Mouse (Mus musculus): ENCODE measurements at regions not wholly inside any gene's neighbourhood (a gene's known extent, or its start where the extent isn't known, plus 50 kb on each side); places are given as distances from the start of the nearest gene placed in this dataset.

DNA sequence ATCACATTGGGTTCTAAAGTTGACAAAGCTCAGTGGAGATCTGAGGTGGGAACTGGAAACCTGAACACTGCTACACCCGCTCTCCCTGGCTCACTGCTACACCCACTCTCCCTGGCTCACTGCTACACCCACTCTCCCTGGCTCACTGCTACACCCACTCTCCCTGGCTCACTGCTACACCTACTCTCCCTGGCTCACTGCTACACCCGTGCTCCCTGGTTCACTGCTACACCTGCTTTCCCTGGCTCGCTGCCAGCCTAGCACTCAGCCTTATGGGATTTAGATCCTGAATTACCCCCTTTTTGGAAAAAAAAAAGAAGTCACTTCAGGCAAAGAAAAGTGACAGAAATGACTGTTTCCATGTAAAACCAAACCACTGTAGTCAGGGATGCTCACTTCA, 75.2 kb upstream of the Serbp1 start:
- TF ChIP-seq CTCF (IDR thresholded peaks at IDR 0.05; ENCODE audit: borderline replicate concordance, insufficient read depth, low read length) (no peak), POLR2A (IDR thresholded peaks at IDR 0.05; ENCODE audit: low read depth, low read length) (no peak)

All from embryonic fibroblast, embryonic 13.5 days (primary cell).